Mouse (Mus musculus): ENCODE measurements around the gene Ciz1.

Ciz1 gene

DNA sequence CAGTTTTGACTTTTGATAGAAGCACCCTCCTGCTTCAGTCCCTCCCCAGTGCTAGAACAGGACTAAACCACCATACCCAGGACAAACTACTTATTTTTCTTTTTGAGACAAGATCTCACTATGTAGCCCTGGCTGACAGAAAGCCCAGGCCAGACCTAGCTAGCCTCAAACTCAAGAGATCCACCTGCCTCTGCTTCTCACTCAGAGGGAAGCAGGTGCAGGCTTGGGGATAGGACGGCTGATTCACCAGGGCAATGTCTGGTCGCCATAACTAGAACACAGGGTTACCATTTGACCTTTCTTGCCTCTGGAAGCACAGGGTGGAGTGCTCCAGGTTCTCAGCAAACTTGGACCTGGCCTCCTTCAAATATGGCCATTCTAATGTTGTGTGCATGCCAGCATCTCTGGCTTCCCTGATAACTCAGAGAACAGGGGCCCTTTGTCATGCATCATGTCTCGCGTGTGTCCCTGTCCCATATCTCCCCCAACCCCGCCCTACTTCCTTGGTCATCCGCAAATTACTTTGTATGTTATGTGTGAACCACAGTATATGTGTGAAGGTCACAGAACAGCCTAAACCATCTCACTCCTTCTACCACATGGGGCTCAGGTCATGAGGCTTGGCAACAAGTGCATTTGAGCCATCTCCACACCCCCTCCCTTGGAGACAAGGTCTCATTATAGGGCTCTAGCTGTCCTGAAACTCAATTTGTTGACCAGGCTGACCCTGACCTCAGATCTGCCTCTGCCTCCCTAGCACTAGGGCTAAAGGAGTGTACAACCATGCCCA is 60.8 kb downstream of the Ciz1 start:
- peak in 1 of 2 experiments; percentile 49 for DNase-seq (ENCODE audit: inconsistent age in 2 of 2, low spot score in 1 of 2)

DNA sequence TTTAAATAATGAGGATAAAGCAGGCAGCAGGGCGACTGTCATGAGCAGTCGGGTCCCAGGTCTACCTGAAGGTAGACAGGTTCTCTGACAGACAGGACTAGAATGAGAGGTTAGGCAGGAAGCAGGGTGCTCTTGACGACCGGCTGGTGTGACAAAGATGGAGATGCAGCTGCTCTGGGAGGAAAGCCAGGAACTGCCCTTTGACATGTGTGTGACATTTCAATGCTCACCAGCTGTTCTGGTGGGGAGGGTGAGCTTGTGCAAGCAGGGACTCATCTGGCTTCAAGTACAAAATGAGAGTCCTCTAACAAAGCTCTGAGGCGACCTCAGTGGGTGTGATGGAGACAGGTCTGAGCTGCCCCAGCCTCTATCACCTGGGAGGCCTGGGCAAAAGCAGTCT is 61.8 kb downstream of the Ciz1 start:
- peak in 1 of 2 experiments; percentile 71 for DNase-seq (ENCODE audit: inconsistent age in 2 of 2, low spot score in 1 of 2)

DNA sequence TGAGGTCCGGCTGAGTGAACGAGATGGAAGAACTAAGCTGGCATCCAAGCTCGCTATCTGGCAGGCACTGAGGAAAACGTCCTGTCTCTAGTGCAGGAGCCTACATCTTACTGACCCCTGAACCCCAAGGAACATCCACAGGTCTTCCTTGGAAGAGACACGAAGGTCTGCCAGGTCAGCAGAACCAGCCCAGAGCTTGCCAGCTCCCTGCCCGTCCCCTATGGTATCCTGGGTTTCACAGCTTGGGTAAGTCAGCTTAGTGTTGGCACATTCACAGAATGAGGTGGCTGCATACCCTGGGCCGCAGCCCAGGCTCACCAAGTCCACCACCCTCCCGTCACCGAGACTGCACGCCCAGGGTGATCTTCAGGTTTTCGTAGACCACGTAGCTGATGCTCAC is 63.7 kb downstream of the Ciz1 start:
- DNase-seq (ENCODE audit: inconsistent age in 2 of 2, low spot score in 1 of 2): no peak

DNA sequence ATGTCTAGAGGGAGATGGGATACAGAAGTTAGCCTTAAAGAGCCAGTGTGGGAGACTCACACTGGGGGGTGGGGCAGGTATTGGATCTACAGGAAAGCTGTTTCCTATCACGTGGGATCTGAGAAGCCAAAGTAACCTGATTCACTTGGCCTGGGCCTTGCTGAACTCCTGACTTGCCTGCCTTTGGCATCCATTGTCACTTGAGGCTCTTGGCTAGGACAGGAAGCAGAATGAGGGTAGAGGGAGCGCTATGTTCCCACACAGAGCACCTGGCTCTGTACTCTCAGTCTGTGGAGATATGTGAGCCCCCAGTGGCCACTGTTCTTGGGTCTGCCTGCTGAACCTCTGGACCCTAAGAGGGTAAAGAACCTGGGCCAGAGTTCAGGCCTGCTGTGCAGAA is 64.4 kb downstream of the Ciz1 start:
- DNase-seq (ENCODE audit: inconsistent age in 2 of 2, low spot score in 1 of 2): no peak

DNA sequence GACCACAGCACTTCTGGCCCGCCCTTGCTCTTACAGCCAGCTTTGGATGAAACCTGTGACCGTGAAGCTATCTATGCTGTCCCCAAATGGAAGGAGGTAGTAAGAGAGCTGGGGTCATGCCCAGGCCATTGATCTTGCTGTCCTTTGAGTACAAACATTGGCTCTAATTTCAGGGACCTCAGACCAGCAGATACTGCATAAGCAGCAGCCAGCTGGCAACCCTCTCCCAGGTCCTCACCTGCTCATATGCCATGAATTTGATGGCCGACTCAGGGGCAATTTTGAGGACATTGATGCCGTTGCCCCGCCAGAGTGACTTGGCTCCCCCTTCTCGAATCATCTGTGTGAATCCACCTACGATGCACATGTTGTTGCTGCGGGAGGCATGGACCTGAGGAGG is 65.4 kb downstream of the Ciz1 start:
- peak in 1 of 2 experiments; percentile 43 for DNase-seq (ENCODE audit: inconsistent age in 2 of 2, low spot score in 1 of 2)

DNA sequence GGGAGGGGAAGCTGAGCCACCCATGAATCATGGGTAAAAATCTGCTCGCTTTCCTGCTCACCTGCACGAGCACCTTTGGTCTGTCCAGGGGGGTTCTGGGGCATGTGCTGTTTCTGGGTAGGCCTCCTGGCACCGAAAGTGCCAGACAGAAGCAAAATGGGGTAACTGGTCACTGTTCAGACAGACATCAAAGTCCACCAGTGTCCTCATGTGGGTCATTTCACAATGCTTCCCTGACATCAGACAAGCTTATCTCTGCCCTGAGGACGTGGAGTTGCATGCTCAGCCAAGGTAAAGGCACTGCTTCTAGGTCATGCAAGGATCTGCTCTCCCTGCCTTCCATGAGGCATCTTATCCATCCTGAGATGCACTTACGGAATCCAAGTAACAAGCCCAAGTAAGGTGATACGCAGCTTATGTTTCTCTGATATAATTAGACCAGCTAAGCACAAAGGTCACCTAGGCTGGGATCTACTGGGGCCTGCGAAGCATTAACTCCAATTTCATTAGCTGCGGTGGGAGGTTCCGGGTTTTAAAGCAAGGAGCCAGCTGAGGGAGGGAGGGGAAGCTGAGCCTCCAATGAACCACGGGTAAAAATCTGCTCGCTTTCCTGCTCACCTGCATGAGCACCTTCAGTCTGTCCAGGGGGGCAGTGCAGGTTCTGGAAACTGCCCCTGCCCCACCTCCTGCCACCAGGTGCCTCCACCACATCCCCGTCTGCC is 66.5 kb downstream of the Ciz1 start:
- DNase-seq (ENCODE audit: inconsistent age in 2 of 2, low spot score in 1 of 2): peak; percentile 63 to 86

DNA sequence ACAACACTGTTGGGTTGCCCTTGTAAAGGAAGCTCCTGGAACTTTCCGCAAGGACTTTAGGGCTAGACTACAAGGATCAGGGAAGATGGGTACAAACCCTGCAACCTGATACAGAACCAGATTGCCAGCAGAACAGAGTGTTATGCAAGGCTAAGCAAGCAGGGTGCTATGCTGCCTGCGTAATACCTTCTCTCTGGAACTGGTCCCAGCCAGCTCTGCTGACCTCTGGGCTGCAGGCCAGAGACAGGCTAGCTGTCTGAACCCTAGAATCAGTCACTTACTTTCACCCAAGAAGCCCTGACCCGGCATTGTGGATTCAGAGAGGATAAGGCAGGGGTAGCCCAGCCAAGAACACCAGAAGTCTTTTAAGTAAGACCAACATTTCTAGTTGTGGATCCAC is 67.2 kb downstream of the Ciz1 start:
- peak; percentile 92 to 96 for DNase-seq (ENCODE audit: inconsistent age in 2 of 2, low spot score in 1 of 2)

DNA sequence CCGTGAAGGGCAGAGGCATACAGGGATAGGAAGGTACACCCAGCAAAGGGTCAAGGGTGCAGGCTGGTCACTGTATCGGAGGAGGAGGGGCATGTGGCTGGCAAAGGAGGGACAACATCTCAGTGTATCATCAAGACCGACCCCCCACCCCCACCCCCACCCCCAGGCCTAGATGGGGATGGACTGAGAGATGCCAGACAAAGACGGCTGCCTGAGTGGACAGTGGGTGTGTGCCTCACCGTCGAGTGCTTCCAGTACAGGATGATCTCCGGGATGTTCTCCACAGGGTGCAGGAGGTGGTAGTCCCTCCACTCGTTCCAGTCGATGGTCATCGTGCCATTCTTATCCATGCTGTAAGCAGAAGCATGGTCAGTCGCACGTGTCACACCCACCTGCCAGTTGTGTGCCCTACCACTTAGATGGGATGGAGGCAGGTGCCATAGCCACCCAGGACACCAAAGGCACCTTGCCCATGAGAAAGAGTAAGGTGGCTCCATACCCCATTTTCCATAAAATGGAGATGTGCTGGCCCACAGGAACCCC is 68.0 kb downstream of the Ciz1 start:
- no peak for DNase-seq (ENCODE audit: inconsistent age in 2 of 2, low spot score in 1 of 2)

DNA sequence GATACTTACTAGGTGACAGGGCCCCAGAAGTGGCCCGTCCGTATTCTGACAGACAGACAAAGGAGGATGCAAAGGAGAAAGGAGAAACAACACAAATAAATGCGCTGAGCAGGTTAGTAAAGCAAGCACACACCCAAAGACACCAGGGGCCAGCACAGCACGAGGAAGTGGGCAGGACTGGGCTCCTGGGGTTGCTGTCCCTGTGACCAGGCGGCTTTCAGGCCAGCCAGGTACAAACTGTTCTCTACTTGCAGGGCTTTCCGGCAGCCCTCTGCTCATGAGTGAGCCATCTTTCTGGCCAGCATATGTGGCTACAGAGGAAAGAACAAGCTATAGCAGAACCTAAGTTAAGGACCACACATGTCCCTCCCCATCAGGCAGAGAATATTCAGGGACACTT is 68.5 kb downstream of the Ciz1 start:
- peak in 1 of 2 experiments; percentile 43 for DNase-seq (ENCODE audit: inconsistent age in 2 of 2, low spot score in 1 of 2)

DNA sequence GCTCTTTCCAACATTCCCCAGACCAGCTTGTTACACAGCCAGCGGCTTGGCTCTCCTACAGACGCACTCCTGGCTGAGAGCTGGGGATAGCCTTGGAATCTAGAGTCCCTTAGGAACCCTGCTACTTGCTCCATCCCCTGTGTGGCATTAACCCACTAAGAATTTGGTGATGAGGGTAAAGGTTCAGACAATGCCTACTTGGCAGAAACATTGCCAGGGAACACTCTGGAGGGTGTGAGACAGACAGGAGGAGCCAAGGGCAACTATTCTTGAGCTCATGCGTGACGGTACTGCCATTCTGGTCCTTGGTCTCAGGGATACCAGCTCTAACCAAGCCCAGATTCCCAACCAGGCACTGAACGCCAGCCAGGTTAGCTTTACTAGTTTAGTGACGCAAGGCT is 69.7 kb downstream of the Ciz1 start:
- DNase-seq (ENCODE audit: inconsistent age in 2 of 2, low spot score in 1 of 2): peak in 1 of 2 experiments; percentile 68

DNA sequence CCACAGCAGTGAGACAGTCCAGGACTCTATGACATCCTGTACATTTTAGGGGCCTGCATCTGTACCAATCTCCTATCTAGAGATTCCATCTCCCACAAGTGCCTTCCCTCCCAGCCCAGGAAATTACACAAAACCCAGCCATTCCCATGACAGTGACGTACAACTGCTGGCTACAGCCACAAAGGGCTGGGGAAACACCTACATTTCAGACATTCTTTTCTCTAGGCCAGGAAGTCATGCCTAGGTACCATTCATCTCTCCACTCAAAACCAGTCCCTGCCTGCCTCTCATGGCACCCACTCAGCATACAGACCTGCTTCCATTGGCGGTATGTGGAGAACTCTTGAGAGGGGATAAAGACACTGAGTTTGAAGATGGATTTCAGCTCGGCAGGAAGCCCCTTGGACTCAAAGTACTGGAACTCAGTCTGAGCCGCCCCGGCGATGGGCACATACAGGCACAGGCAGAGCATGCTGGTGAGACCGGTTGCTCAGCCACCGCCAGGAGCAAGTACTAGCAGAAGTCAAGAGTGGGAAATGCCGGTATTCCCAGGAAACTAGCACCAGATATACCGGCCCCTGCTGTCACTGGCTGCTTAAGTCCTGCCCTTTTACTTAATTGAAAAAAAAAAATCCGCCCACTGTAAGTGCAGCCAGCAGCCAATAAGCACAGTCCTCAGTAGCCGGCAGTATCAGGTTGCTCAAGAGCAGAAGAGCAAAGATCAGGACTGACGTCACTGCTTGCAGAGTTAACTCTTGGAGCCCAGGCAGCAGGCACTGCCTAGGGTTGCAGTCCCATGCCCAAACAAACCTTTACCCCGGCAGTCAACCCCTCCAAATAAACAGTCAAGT is 71.6 kb downstream of the Ciz1 start:
- DNase-seq (ENCODE audit: inconsistent age in 2 of 2, low spot score in 1 of 2): peak; percentile 87 to 94

DNA sequence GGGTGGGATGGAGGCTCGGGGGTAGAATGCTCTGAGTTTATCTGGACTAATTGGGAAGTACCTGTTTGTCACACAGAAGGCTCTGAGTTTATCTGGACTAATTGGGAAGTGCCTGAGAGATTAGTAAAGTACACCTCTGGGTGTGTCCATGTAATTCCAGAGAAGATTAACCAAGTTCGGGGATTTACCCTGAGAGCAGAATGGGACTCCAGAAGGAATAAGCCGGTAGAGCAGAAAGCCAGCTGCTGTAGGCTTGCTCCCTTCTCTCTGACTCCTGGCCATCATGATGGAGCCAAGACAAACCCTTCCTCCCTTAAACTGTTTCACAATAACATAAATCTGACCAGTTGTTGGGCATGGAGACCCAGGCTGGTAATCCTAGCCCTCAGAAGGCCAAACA is 72.7 kb downstream of the Ciz1 start:
- DNase-seq (ENCODE audit: inconsistent age in 2 of 2, low spot score in 1 of 2): no peak

DNA sequence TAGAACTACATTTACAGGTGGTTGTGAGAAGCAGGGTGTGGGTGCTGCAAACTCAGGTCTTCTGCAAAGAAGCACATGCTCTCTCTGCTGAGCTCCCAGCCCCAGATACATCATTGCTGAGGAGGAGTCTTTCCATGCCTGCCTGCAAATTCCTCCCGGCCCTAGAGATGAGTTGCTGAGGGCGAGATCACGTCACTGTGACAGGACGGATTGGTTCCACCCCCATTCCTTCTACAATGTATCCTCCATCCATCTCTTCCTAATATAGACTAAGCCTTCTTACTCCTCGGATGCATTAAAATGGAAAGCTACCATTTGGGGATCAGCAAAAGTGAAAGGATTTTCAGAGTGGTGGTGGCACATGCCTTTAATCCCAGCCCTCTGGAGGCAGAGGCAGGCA is 73.4 kb downstream of the Ciz1 start:
- no peak for DNase-seq (ENCODE audit: inconsistent age in 2 of 2, low spot score in 1 of 2)

DNA sequence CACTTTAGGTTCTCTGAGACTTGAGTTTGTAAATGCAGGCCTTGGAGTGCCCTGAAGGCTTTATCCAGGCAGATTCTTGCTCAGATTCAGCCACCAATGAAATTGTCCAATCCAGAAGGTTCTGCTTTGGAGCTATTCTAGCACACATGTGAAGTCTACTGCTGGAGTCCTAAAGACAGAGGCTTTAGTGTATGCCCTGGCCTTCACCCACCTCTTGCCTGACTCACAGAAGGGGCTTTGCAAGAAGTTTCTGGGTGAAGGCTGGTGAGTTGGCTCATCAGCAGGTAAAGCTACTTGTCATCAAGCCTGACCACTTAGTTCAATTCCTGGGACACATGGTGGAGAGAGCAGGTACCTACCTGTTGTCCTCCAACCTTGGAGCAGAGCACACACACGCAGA is 74.0 kb downstream of the Ciz1 start:
- DNase-seq (ENCODE audit: inconsistent age in 2 of 2, low spot score in 1 of 2): peak in 1 of 2 experiments; percentile 76

DNA sequence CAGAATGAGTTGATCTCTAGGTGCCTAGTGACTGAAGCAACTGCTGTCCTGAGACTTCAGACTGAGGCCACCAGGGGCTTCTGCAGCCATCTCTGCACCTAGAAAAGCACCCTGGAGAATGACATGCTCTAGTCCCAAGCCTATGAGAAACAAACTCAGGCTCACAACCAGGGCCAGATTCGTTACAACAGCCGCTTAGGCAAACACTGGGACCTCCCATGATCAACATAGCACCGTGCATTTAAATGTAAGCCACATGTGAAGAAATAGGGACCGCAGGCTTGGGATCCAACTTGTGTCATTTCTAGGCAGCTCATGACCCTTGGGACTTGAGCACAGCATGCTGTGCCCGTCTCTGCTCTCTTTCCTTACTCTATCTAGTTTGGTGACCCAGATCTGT is 75.6 kb downstream of the Ciz1 start:
- no peak for DNase-seq (ENCODE audit: inconsistent age in 2 of 2, low spot score in 1 of 2)

DNA sequence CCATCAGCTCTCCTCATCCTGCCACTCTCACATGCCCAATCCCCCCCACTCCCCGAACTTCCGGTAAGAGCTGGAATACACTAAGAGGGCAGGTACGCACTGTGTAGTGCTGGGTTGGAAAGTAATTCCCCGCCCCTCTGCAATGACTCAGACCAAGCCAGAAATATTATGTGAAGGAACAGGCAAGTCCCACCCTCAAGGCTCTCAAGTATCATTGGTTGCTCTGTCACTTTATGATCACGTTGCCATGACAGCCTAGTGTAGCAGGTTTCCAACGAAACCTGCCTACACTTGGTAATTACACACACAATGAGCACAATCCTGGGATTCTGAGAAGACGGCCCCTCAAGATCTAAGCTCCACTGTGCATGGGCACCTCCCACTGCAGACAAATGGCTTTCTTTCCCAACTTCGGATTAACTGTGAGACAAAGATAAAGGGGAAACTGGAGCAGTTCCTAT is 76.2 kb downstream of the Ciz1 start:
- DNase-seq (ENCODE audit: inconsistent age in 2 of 2, low spot score in 1 of 2): peak; percentile 82 to 92

DNA sequence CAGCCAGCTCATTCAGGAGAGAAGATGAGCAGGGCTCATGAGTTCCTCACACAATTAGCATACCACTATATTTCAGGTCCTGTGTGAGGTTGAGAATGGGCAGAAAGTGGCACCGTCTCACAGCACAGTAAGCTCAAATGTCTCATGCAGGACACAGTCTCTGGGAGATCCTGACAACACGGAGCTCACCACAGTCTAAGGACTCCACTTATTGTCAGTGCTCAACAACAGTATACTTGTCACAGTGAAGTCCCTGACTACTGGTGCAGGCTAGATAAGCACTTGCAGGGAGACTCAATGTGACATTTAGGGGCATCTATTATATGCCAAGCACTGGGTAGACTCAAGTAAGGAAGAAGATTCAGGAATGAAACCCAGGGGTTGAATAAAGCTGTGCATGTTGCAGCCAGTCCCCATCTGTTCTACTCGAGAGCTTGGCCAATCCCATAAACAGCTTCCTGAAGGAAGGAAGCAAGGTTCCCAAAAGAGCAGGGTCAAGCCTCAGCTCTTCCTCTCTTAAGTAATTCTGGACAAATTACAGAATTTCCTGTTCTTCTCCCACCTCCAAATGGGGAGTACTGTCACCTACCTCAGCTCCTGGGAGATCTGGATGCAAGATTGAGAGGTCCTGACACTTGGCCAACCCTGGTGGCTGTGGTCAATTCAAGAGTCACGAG is 77.2 kb downstream of the Ciz1 start:
- no peak for DNase-seq (ENCODE audit: inconsistent age in 2 of 2, low spot score in 1 of 2)
